Mouse (Mus musculus) ES-E14 (cell line): ENCODE measurements around the gene Sh2b3. TPM values are rescaled to one million over a fixed set of nuclear protein-coding genes. Genes with fewer than 3 reads are reported as not detected.

Source experiments
- DNase-seq: peaks from one replicate; pipeline ENCODE4 v3.0.0-alpha.2; 2013; ENCODE audit warnings: low read depth, low spot score
- H3K27ac ChIP-seq: 2 replicates; pipeline ENCODE4 v1.5.1; 2012; ENCODE audit warnings: low read depth, mild to moderate bottlenecking, low read length, moderate library complexity, mixed read lengths; ENCODE audit not compliant: poor library complexity, insufficient read depth, severe bottlenecking
- H3K36me3 ChIP-seq: 2 replicates; pipeline ENCODE4 v1.6.1; 2012; ENCODE audit warnings: mild to moderate bottlenecking, low read length, moderate library complexity, mixed read lengths; ENCODE audit not compliant: control insufficient read depth, poor library complexity, insufficient read depth, severe bottlenecking
- H3K4me1 ChIP-seq, 2 experiments: fragments of 150-350 bp in 1 of 2; sonication (generic) in 1 of 2; 2 replicates each; pipeline ENCODE4 v1.6.1; 2012; ENCODE audit warnings: low read length in 2 of 2, mild to moderate bottlenecking in 1 of 2, mixed read lengths in 1 of 2; ENCODE audit not compliant: control insufficient read depth in 2 of 2, insufficient read depth in 2 of 2, poor library complexity in 1 of 2
- H3K4me3 ChIP-seq, 2 experiments: fragments of 150-350 bp in 1 of 2; sonication (generic) in 1 of 2; 2 replicates each; pipeline ENCODE4 v1.5.1; 2012; ENCODE audit warnings: low read length in 2 of 2, low read depth in 1 of 2, mild to moderate bottlenecking in 1 of 2, mixed read lengths in 1 of 2; ENCODE audit not compliant: insufficient read depth in 1 of 2, poor library complexity in 1 of 2, severe bottlenecking in 1 of 2
- H3K9ac ChIP-seq: 2 replicates; pipeline ENCODE4 v1.6.1; 2012; ENCODE audit warnings: low read depth, mild to moderate bottlenecking, low read length, mixed read lengths; ENCODE audit not compliant: poor library complexity, insufficient read depth, severe bottlenecking
- H3K9me3 ChIP-seq: fragments of 150-350 bp; sonication (generic); 2 replicates; pipeline ENCODE4 v1.6.1; 2012; ENCODE audit warnings: low read depth, mild to moderate bottlenecking, low read length; ENCODE audit not compliant: control insufficient read depth, insufficient read depth
- CHD2 ChIP-seq: IDR thresholded peaks from 2 replicates; pipeline ENCODE4 v1.6.1; 2014; ENCODE audit warnings: mild to moderate bottlenecking, low read depth, low read length, inconsistent platforms
- HCFC1 ChIP-seq: IDR thresholded peaks from 2 replicates; pipeline ENCODE4 v1.6.1; 2012; ENCODE audit warnings: low read length, inconsistent platforms, borderline replicate concordance; ENCODE audit not compliant: insufficient read depth
- MAFK ChIP-seq: IDR thresholded peaks from 2 replicates; pipeline ENCODE4 v1.6.1; 2014; ENCODE audit warnings: mild to moderate bottlenecking, low read depth, low read length, inconsistent platforms; ENCODE audit not compliant: insufficient read depth
- ZC3H11A ChIP-seq: IDR thresholded peaks from 2 replicates; pipeline ENCODE4 v1.6.1; 2012; ENCODE audit warnings: low read depth, mild to moderate bottlenecking, inconsistent platforms, low read length, borderline replicate concordance
- ZNF384 ChIP-seq: IDR thresholded peaks from 2 replicates; pipeline ENCODE4 v1.6.1; 2012; ENCODE audit warnings: low read depth, low read length, inconsistent platforms
- in situ Hi-C, 2 experiments: fragments of 600-800 bp; cut with MboI; formaldehyde crosslinking; loops; one replicate each; pipeline ENCODE4 v1.15.1; 2025; ENCODE audit warnings: low sequenced_read_pairs in 2 of 2, inconsistent platforms in 1 of 2; ENCODE audit not compliant: unreplicated experiment in 2 of 2
- total RNA-seq: library from RNA; depleted of rRNA; stranded (reverse); fragments of 300-350 nt; gene quantifications from 2 replicates; pipeline ENCODE4 v1.2.3, GENCODE M21; 2012

The Sh2b3 gene
- total RNA-seq, 1 experiment: 9.1 TPM

DNA sequence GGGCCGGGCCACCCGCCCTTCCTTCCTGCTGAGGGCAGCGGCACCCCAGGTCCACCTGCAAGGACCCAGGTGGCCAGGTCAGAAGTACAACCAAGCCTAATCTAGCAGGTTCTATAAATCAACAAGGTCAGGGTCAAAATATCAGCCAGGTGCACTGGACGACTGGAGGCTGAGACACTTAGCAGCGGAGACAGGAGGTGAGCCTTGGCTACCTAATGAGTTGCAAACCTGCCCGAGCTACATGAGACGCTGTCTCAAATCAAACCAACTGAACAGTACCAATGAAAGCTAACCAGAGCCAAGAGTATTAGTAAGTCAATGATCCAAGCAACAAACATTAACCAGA is 1.7 kb upstream of the Sh2b3 start:
- TF ChIP-seq MAFK (no peak), ZNF384 (no peak), CHD2 (no peak), HCFC1 (no peak)
- peak overlapping the region; percentile 4; the same call in 1 of the 2 replicates for H3K27ac ChIP-seq
- peak overlapping the region; percentile 60 for H3K9ac ChIP-seq
- no peaks in the 10 kb centered on the region for H3K36me3 ChIP-seq
- no peak for DNase-seq
- peaks cover 6 to 29% of the 10 kb centered on the region in 2 experiments for H3K4me1 ChIP-seq
- peak overlapping the region; percentile 64 to 68 for H3K4me3 ChIP-seq
- in situ Hi-C loops: no loop called here
- H3K9me3 ChIP-seq: no peaks in the 10 kb centered on the region

DNA sequence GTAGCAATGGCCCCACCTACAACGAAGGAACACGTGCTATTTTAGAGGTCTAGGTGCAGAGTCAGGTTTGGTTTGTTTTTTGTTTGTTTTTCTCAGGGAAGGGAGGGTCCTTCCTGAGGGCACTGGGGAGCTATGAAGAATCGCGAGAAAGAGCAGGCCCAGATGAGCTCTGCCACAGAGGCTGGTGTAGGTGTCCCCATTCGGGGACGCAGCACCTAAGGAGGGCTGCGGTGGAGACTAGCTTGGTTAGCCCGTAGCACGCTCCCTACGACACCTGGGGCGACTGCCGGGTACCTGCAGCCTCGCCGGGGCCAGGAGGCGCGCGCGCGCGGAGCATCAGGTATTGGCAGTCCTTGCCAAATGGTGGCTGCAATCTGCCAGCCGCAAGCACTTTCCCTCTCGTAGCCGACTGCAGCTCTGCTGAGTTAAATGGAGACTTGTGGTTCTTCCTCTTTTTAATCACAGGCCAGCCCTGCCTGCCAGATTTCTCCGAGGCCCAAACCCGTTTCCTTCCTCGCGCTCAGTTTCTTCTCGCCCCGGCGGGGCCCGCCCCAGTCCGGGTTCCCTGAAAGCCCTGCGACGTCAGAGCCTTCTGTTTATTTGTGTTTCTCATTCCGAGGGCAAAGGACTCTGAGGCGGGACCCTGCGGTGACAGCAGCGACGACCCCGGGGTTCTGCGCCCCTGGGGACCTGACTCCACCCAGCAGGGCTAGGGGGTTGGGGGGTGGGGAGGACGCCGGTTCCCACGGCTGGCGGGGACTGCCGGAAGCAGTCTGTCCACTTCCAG is 1.1 kb upstream of the Sh2b3 start:
- peak overlapping the region; percentile 64 to 68 for H3K4me3 ChIP-seq
- no peaks in the 10 kb centered on the region for H3K9me3 ChIP-seq
- H3K36me3 ChIP-seq: no peaks in the 10 kb centered on the region
- TF ChIP-seq ZC3H11A (no peak), CHD2 (peak; percentile 58)
- in situ Hi-C loops: no loop called here
- peak overlapping the region; percentile 60 for H3K9ac ChIP-seq
- peaks cover 4 to 27% of the 10 kb centered on the region in 2 experiments for H3K4me1 ChIP-seq
- peak overlapping the region; percentile 4; the same call in 1 of the 2 replicates for H3K27ac ChIP-seq
- no peak for DNase-seq

DNA sequence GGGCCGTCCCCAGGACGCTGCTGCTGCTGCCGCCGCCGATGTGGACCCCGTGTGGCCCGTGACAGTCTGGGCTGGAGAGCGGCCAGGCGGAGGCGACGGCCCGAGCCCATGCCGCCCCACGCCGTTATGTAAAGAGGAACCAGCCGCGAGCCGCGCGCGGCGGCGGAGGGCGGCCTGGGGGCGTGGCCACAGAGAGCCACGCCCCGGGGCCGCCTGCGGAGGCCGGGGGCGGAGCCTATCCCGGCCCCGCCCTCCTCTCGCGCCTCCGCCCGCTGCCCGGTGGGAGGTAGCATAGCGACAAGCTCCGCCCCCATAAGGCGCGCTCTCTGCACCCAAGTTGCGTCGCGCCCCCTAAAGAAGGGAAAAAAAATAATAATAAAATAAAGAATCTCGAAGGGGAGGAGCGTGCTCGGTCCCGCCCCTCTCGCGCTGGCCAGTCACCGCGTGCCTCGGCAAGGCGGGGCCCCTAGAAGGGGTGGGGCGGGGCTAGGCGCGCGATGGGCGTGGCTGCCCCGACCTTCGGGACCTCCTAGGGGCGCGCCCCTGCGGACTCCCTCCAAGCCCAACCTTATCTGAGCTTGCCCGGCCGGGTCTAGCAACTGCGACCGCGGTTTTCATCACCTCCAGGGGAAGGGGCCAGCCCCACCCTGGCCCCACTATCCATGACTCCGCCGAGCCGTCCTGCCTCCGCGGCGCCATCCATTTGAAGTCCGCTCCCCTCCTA is 592 bp downstream of the Sh2b3 start:
- Histone ChIP-seq H3K9ac (peak overlapping the region; percentile 92), H3K4me1 (peaks cover 3 to 26% of the 10 kb centered on the region in 2 experiments), H3K36me3 (no peaks in the 10 kb centered on the region; the same call in 1 of the 2 replicates), H3K9me3 (no peaks in the 10 kb centered on the region), H3K4me3 (peak overlapping the region; percentile 89 to 92), H3K27ac (peak overlapping the region; percentile 69)
- DNase-seq: peak; percentile 91
- in situ Hi-C loops: no loop called here
- TF ChIP-seq HCFC1: no peak
- peak; percentile 81; the same call in 1 of the 2 replicates for TF ChIP-seq ZNF384

DNA sequence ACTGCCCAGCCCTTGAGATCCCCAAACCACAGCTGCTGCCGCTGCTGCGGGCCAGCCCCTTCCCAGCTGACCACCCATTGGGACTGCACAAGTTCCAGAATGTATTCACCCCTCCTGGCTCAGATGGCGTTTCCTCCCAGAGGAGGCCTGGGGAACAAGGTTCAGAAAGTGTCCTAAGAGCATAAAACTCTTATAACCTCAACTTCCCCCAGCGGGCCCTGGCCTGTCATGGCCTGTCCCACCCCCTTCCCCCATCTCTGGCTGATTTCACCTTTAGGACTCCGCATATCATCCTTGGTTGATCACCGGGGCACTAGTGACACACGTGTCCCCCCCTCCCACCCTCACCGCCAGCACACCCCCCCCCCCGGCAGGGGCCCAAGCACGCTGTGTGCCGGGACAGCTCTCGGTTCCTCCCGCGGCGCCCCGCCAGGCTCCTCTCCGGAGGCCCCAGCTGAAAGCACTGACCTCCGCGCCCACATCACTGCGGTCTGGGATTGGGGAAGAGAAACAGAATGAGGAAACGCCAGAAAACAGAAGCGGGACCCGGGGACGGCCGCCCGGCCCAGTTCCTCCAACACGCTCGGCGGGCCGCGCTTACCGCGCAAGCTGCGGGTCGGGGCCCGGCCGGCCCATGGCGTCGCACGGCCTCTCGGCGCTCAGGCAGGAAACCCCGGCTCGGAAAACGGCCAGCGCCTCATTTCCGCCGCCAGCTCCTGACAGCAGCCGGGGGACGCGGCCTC is 1.3 kb downstream of the Sh2b3 start:
- Histone ChIP-seq H3K27ac (no peak overlapping the region), H3K4me1 (peaks cover 3 to 26% of the 10 kb centered on the region in 2 experiments), H3K36me3 (no peaks in the 10 kb centered on the region; the same call in 1 of the 2 replicates), H3K4me3 (peak overlapping the region; percentile 89 to 92), H3K9me3 (no peaks in the 10 kb centered on the region), H3K9ac (peak overlapping the region; percentile 92)
- no peak for TF ChIP-seq CHD2
- peak; percentile 50; the same call in 1 of the 2 replicates for TF ChIP-seq HCFC1
- DNase-seq: no peak
- in situ Hi-C loops: no loop called here
